Mouse (Mus musculus) liver, postnatal 0 days (tissue): ENCODE measurements around the gene H2al1c. TPM values are rescaled to one million over a fixed set of nuclear protein-coding genes. Genes with fewer than 3 reads are reported as not detected.
"Not testable (repeated sequence)": the region's sequence is repeated elsewhere in the genome, so short reads cannot be mapped to it uniquely, and the experiment has no call there.

ENCODE experiments used
- ATAC-seq: fragments of 200-750 bp; cut with Nextera tagmentation; 2 replicates; pipeline ENCODE4 v1.8.0; 2017; ENCODE audit warnings: mild to moderate bottlenecking, moderate library complexity
- DNase-seq: peaks from one replicate; pipeline ENCODE4 v3.0.0-alpha.2; 2016
- H3K27ac ChIP-seq: fragments of 300-500 bp; sonication (generic); 2 replicates; pipeline ENCODE4 v1.5.1; 2014; ENCODE audit warnings: antibody characterized with exemption, moderate library complexity, mild to moderate bottlenecking, low read depth
- H3K27me3 ChIP-seq: fragments of 300-500 bp; sonication (generic); 2 replicates; pipeline ENCODE4 v1.6.1; 2014; ENCODE audit warnings: low read length, control low read depth, mixed read lengths; ENCODE audit not compliant: insufficient read depth
- H3K36me3 ChIP-seq: fragments of 300-500 bp; sonication (generic); replicated peaks from 2 replicates; pipeline ENCODE4 v1.6.1; 2014; ENCODE audit warnings: mild to moderate bottlenecking, control low read depth, low read length, moderate library complexity, mixed read lengths; ENCODE audit not compliant: insufficient read depth
- H3K4me1 ChIP-seq: fragments of 300-500 bp; sonication (generic); 2 replicates; pipeline ENCODE4 v1.6.1; 2014; ENCODE audit warnings: antibody characterized with exemption, mild to moderate bottlenecking, control low read depth; ENCODE audit not compliant: insufficient read depth
- H3K4me2 ChIP-seq: fragments of 300-500 bp; sonication (generic); 2 replicates; pipeline ENCODE4 v1.6.1; 2014; ENCODE audit warnings: low read depth, mild to moderate bottlenecking, low read length, moderate library complexity, mixed read lengths
- H3K4me3 ChIP-seq: fragments of 300-500 bp; sonication (generic); 2 replicates; pipeline ENCODE4 v1.5.1; 2014; ENCODE audit warnings: low read depth, low read length
- H3K9ac ChIP-seq: fragments of 300-500 bp; sonication (generic); replicated peaks from 2 replicates; pipeline ENCODE4 v1.6.1; 2014; ENCODE audit warnings: mild to moderate bottlenecking, moderate library complexity
- H3K9me3 ChIP-seq: fragments of 300-500 bp; sonication (generic); 2 replicates; pipeline ENCODE4 v1.6.1; 2016; ENCODE audit warnings: mild to moderate bottlenecking, control low read depth, low read length, mixed read lengths
- CTCF ChIP-seq: sonication (generic); IDR thresholded peaks from 2 replicates; pipeline ENCODE4 v1.5.1; 2016; ENCODE audit warnings: antibody characterized with exemption, low read depth
- EP300 ChIP-seq: IDR thresholded peaks from 2 replicates; pipeline ENCODE4 v1.6.1; 2016; ENCODE audit warnings: antibody characterized with exemption, low read depth, mild to moderate bottlenecking
- WGBS: fragments of 180-500 bp; shearing (Covaris S2); extraction: QIAGEN DNeasy Blood & Tissue Kit; methylation state at CpG from one replicate; pipeline ENCODE4 v1.1.7; 2014; ENCODE audit not compliant: insufficient replicate concordance; 5-methylcytosine and 5-hydroxymethylcytosine counted together
- polyA plus RNA-seq: library from polyadenylated mRNA; unstranded; fragments of >200 nt; fragmentation: Nextera tagmentation; extraction: Ambion mirVana; gene quantifications from 2 replicates; pipeline ENCODE4 v1.2.1, GENCODE M21; 2015

Gene H2al1c
- polyA plus RNA-seq, 1 experiment from 2014 or later, result not detected

- H3K4me2 ChIP-seq, result no peak overlapping the region
- H3K27ac ChIP-seq, result no peak overlapping the region
- no peak overlapping the region for H3K9ac ChIP-seq
- no peaks in the 10 kb centered on the region for H3K4me1 ChIP-seq
- ATAC-seq (no peak), DNase-seq (no peak)
- no peaks in the 10 kb centered on the region for H3K27me3 ChIP-seq
- no peaks in the 10 kb centered on the region for H3K9me3 ChIP-seq
- H3K36me3 ChIP-seq, result no peaks in the 10 kb centered on the region
- 67% methylated on average over 14 of the region's 14 CpGs for WGBS
- no peak for TF ChIP-seq CTCF
- no peak for TF ChIP-seq EP300
- no peak overlapping the region for H3K4me3 ChIP-seq
Observed at GRCm38 (mm10) chrX:11288306-11288882, 17.1 kb upstream of the H2al1c start.

GRCm38 (mm10) chrX:11289244-11289643, 16.2 kb upstream of the H2al1c start:
- Histone ChIP-seq H3K9me3 (no peaks in the 10 kb centered on the region), H3K27me3 (no peaks in the 10 kb centered on the region), H3K36me3 (no peaks in the 10 kb centered on the region), H3K4me1 (no peaks in the 10 kb centered on the region), H3K4me3 (no peak overlapping the region), H3K9ac (no peak overlapping the region), H3K4me2 (no peak overlapping the region), H3K27ac (no peak overlapping the region)
- ATAC-seq (no peak), DNase-seq (no peak)
- no peak for TF ChIP-seq EP300
- TF ChIP-seq CTCF, result no peak
- 57% methylated on average over 4 of the region's 4 CpGs for WGBS

GRCm38 (mm10) chrX:11298957-11299356, 6.5 kb upstream of the H2al1c start, which contains the start of gene H2al1a:
H2al1a (plus strand) TSS chrX:11299257.
- not testable (repeated sequence) for H3K9me3 ChIP-seq, H3K27me3 ChIP-seq, H3K36me3 ChIP-seq, H3K9ac ChIP-seq, DNase-seq, ATAC-seq, H3K4me1 ChIP-seq, H3K4me3 ChIP-seq, H3K27ac ChIP-seq, H3K4me2 ChIP-seq
- no CpG with 5 or more reads among the region's 3 CpGs for WGBS

GRCm38 (mm10) chrX:11302132-11302531, 3.3 kb upstream of the H2al1c start, which contains the start of gene H2al1b:
H2al1b (plus strand) TSS chrX:11302432.
- ATAC-seq, H3K9me3 ChIP-seq, H3K27me3 ChIP-seq: not testable (repeated sequence)

GRCm38 (mm10) chrX:11308524-11308923, 3.1 kb downstream of the H2al1c start, which contains the start of gene H2al1d:
H2al1d (plus strand) TSS chrX:11308824.
- H3K36me3 ChIP-seq, result not testable (repeated sequence)
- WGBS, result no CpG with 5 or more reads among the region's 6 CpGs

More at GRCm38 (mm10) chrX:11302132-11302531, 3.3 kb upstream of the H2al1c start, which contains the start of gene H2al1b:
- WGBS, result 80% methylated on average over 1 of the region's 3 CpGs
- H3K4me2 ChIP-seq, H3K9ac ChIP-seq, H3K4me3 ChIP-seq, DNase-seq, H3K36me3 ChIP-seq, H3K4me1 ChIP-seq, H3K27ac ChIP-seq: not testable (repeated sequence)

GRCm38 (mm10) chrX:11311634-11312033, 6.2 kb downstream of the H2al1c start, which contains the start of gene H2al1e:
H2al1e (plus strand) TSS chrX:11311934.
- not testable (repeated sequence) for H3K36me3 ChIP-seq, H3K4me3 ChIP-seq, H3K9me3 ChIP-seq, H3K27me3 ChIP-seq, H3K9ac ChIP-seq, H3K27ac ChIP-seq, H3K4me1 ChIP-seq, DNase-seq, H3K4me2 ChIP-seq, ATAC-seq
- no CpG with 5 or more reads among the region's 3 CpGs for WGBS

More at GRCm38 (mm10) chrX:11308524-11308923, 3.1 kb downstream of the H2al1c start, which contains the start of gene H2al1d:
- H3K9ac ChIP-seq, H3K4me3 ChIP-seq, DNase-seq, H3K27ac ChIP-seq, ATAC-seq, H3K4me2 ChIP-seq, H3K27me3 ChIP-seq, H3K4me1 ChIP-seq, H3K9me3 ChIP-seq: not testable (repeated sequence)

- H3K36me3 ChIP-seq, DNase-seq, H3K9ac ChIP-seq, H3K4me2 ChIP-seq, H3K4me3 ChIP-seq, H3K9me3 ChIP-seq, H3K27ac ChIP-seq, ATAC-seq, H3K4me1 ChIP-seq, H3K27me3 ChIP-seq: not testable (repeated sequence)
- WGBS, result no CpG with 5 or more reads among the region's 6 CpGs
Observed at GRCm38 (mm10) chrX:11314858-11315257, 9.4 kb downstream of the H2al1c start, which contains the start of gene H2al1f. H2al1f (plus strand) TSS chrX:11315158.

GRCm38 (mm10) chrX:11317956-11318355, 12.5 kb downstream of the H2al1c start, which contains the start of gene H2al1g:
H2al1g (plus strand) TSS chrX:11318256.
- H3K9me3 ChIP-seq, ATAC-seq, H3K4me3 ChIP-seq, H3K9ac ChIP-seq, H3K4me1 ChIP-seq, H3K27ac ChIP-seq, H3K36me3 ChIP-seq, DNase-seq, H3K27me3 ChIP-seq, H3K4me2 ChIP-seq: not testable (repeated sequence)
- WGBS, result no CpG with 5 or more reads among the region's 3 CpGs

- not testable (repeated sequence) for ATAC-seq, H3K27ac ChIP-seq, H3K4me1 ChIP-seq, DNase-seq, H3K4me2 ChIP-seq, H3K27me3 ChIP-seq, H3K9ac ChIP-seq, H3K9me3 ChIP-seq, H3K4me3 ChIP-seq, H3K36me3 ChIP-seq
- no CpG with 5 or more reads among the region's 6 CpGs for WGBS
Observed at GRCm38 (mm10) chrX:11321192-11321591, 15.7 kb downstream of the H2al1c start, which contains the start of gene H2al1h. H2al1h (plus strand) TSS chrX:11321492.
